Mouse (Mus musculus) megakaryocyte progenitor cell, adult 5-6 weeks (primary cell): ENCODE results near the gene Spg21. TPM values are rescaled to one million over a fixed set of nuclear protein-coding genes. Genes with fewer than 3 reads are reported as not detected.

Source experiments
- ATAC-seq: replicated peaks from 2 replicates; pipeline ENCODE4 v1.8.0; 2016; ENCODE audit warnings: mild to moderate bottlenecking, moderate TSS enrichment, inconsistent platforms; ENCODE audit not compliant: poor library complexity
- total RNA-seq, 2 experiments: library from RNA; stranded (forward) in 1 of 2; stranded (reverse) in 1 of 2; fragments of 157-497, 149-512 nt in 1 of 2; fragments of 200-1000 nt in 1 of 2; gene quantifications; 2 replicates each; pipeline versions ENCODE4 v1.2.3 to v1.2.4; 2015 to 2017

The Spg21 gene
- total RNA-seq (2015) (56.3 and 57.2 TPM in 2 replicates), total RNA-seq (2017) (62.7 and 75.8 TPM in 2 replicates)

GRCm38 (mm10) chr9:65460732-65461442, at the start of gene Spg21:
Spg21 (plus strand) TSS chr9:65460947.
- ATAC-seq: peak; percentile 99

DNA sequence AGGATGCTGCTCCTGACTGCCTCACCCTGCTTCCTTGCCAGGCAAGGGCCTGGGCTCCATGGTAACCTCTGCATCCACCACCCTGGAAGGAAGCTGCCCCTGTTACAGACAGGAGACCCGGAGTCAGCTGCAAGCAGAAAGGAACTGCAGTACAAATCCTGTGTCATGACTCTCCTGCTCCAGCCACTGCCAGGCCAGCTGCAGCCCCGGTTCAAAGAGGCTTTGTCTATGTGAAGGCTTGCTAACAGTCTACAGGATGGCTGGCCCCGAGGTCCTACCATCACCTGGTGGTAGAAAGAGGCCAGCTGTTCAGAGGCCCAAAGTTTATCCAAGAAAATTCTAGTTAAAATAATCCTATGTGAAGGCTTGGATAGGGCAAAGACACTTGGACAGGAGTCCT, 49.4 kb upstream of the Spg21 start:
- ATAC-seq: no peak

GRCm38 (mm10) chr9:65417738-65418137, 43.0 kb upstream of the Spg21 start:
- ATAC-seq: no peak

DNA sequence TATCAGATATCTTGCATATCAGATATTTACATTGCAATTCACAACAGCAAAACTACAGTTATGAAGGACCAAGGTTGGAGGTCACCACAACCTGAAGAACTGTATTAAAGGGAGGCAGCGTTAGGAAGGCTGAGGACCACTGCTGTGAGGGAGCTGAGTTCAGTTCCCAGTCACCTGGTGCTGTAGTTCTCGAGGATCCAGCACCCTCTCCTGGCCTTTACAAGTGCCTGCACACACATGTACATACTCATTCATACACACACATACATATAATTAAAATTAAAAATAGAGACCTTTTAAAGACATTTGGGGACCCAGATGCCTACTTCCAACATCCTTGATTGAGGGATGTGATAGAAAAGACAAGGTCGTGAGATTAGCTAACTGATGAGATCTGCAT, 41.1 kb upstream of the Spg21 start:
- no peak for ATAC-seq

- ATAC-seq: no peak
Observed at GRCm38 (mm10) chr9:65422760-65423501, 37.8 kb upstream of the Spg21 start, which contains the start of gene Slc51b. Slc51b (minus strand) TSS chr9:65422955.

GRCm38 (mm10) chr9:65424393-65424792, 36.4 kb upstream of the Spg21 start:
- ATAC-seq: peak; percentile 57

DNA sequence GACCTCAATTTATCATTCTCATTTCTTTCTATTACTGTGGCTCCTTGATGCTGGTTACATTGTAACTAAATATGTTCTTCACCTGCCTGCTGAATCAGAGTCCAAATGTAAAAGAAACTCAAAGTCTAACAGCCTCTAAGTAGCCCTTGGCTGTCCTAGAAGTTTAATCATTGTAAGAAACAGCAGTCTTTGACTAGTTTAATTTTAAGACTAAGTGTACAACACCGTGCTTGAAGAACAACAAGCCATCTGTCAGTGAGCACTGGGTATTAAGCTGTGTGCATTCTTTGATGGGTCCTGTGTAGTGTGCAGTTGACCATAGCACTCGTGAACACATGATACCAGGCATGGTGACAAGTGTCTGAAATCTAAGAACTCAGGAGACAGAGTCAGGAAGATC, 33.2 kb upstream of the Spg21 start:
- ATAC-seq: no peak

- no peak for ATAC-seq
Observed at GRCm38 (mm10) chr9:65428003-65428402, 32.7 kb upstream of the Spg21 start.

DNA sequence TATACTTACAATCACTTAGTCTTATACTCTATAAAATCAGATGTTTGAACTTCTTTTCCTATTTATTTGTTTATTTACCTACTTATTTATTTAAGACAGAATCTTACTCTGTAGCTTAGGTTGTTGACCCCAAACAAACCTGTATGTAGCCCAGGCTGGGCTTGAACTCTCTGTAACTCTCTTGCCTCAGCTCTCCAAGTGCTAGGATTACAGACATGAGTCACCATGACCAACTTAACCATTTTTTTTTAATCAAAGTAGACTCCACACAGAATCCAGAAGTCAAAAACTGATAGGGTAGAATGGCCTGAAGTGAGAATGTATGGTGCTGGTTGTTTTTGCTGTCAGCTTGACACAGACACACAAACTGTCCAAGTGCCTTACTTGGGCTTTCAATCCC, 30.3 kb upstream of the Spg21 start:
- ATAC-seq: no peak

- no peak for ATAC-seq
Observed at GRCm38 (mm10) chr9:65430921-65431320, 29.8 kb upstream of the Spg21 start.

DNA sequence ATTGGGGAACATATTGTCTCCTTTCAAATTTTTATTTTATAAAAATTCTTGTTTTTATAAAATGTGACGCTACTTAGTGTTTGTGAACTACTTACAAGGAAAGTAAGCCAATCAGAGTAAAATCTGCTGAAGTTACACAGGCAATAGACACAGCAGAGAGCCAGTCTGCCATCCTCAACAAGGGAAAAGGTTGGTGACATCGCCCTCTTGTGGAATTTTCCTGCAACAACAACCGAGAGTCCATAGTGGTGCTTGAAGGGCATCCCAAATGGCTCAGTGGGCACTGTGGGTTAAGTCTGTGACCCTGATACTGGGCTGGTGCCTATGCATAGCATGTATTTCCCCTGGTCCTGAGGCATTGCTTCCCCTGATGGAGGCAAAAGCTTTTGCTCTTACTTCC, 28.5 kb upstream of the Spg21 start:
- peak; percentile 56 for ATAC-seq

DNA sequence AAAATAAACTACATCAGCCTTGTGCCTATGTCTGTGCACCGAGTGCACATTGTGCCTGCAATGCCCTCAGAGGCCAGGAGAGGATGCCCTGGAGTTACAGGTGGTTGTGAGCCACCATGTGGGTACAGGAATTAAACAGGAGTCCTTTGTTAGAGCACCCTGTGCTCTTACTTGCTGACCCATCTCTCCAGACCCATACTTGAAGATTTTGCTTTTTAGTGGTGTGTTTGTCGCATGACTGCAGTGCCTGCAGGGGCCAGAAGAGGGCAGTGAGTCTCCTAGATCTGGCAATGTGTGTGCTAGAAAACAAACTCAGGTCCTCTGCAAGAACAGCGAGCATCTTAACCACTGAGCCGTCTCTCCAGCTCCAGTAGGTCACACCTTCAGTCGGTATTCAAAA, 26.6 kb upstream of the Spg21 start:
- peak; percentile 65 for ATAC-seq

DNA sequence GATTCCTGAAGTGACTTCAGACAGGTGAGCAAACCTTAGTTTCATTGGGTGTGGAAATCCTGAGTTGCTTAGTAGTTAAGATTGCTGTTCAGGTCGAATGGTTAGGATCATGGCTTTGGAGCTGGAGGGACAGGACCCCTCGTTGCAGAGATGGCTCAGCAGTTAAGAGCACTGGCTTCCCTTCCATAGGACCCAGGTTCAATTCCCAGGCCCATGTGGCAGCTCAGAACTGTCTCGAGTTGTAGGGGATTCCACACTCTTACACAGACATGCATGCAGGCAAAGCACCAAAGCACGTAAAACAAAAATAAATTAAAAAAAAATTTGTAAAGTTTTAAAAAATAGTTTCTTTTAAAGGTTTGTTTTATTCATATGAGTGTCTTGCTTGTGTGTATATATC, 25.5 kb upstream of the Spg21 start:
- ATAC-seq: no peak

GRCm38 (mm10) chr9:65435671-65436301, 25.0 kb upstream of the Spg21 start, which contains the start of gene Mtfmt:
Mtfmt (plus strand) TSS chr9:65435782.
- ATAC-seq: peak; percentile 96

GRCm38 (mm10) chr9:65444692-65445091, 16.1 kb upstream of the Spg21 start:
- ATAC-seq: no peak

GRCm38 (mm10) chr9:65447951-65448350, 12.8 kb upstream of the Spg21 start:
- ATAC-seq: no peak

- no peak for ATAC-seq
Observed at GRCm38 (mm10) chr9:65458975-65459374, 1.8 kb upstream of the Spg21 start.

GRCm38 (mm10) chr9:65460198-65460597, 549 bp upstream of the Spg21 start:
- no peak for ATAC-seq

DNA sequence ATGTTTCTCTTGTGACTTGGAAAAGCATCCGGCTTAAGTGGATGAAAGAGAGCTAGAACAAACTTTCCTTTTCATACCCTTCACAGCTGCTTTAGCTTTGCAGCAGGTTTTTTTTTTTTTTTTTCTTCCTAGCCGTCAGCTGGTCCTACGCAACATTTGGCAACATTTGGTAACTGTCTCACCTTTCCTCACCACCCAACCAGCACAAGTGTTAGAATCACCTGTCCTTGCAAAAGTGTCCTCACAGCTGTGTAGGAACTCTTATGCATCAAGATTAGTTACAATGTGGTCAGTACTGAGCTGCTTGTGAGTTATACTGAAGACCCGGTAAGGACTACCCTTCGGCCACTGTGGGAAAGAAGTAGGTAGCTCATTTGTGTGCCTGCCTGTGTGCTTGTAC, 1.8 kb downstream of the Spg21 start:
- no peak for ATAC-seq

DNA sequence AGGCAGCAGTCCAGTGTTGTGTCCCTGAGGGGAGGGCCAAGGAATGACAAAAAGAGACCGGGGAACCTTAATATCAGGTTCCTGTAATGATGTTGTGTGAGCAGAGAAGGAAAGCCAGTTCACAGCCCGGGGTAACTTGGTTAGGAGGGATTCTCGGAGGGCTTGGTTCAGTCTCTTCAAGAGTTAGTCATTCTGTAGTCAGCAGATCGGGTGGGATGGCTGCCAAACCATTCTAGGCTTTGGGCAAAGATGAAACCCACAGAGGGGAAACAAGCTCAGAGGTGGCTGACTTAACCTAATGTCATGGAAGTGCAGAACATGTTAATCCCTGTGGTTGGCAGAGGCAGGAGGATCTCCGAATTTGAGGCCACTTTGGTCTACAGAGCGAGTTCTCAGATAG, 3.4 kb downstream of the Spg21 start:
- no peak for ATAC-seq

DNA sequence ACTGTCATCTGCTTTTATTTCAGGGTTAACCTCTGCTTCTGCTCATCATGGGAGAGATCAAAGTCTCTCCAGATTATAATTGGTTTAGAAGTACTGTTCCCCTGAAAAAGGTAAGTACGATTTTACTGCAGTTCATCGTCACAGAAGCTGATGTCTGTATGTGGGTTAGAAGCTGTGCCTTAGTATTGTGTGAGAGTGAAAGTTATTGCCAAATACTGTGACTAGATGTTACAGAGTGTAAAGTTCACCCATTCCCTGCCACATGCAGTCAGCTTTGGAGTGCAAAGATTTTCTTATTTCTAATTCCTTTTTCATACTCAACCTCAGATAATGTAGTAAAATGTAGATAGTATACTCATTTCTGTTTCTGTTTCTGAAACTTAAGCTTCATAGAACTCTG, 4.5 kb downstream of the Spg21 start:
- no peak for ATAC-seq

- ATAC-seq: no peak
Observed at GRCm38 (mm10) chr9:65467686-65468085, 6.9 kb downstream of the Spg21 start.
